Mouse (Mus musculus) layer of hippocampus, postnatal 14 days (tissue): Measurements from ENCODE around the gene Hs6st1. TPM values are rescaled to one million over a fixed set of nuclear protein-coding genes. Genes with fewer than 3 reads are reported as not detected.
"Not testable (repeated sequence)": the region's sequence is repeated elsewhere in the genome, so short reads cannot be mapped to it uniquely, and the experiment has no call there.

Source experiments
- DNase-seq, 2 experiments: peaks; one replicate each; pipeline ENCODE4 v3.0.0; 2021 to 2022; ENCODE audit warnings: low spot score in 2 of 2, mixed read lengths in 1 of 2
- long read RNA-seq, 2 experiments: library from polyadenylated mRNA; stranded (forward); transcript quantifications; one replicate each; pipeline ENCODE4 v2.0.0; 2021
- total RNA-seq, 2 experiments: library from RNA; stranded (reverse); gene quantifications; 2 replicates each; pipeline ENCODE4 v1.2.3; 2021

Gene Hs6st1
- 10 to 100 TPM; 44.3 to 49.6 TPM for total RNA-seq
- long read RNA-seq, experiment 1, transcript Hs6st1-201 (2 exons, 3,719 nt): minor isoform, 7 of 20 reads
- long read RNA-seq, experiment 1, transcript Hs6st1-202 (1 exons, 3,291 nt): major isoform, 8 of 20 reads
- long read RNA-seq, experiment 1, partial matches to known transcripts: 0 of 20 reads
- long read RNA-seq, experiment 1, other reads (novel, unspliced or antisense): 5 of 20 reads
- long read RNA-seq, experiment 2, transcript Hs6st1-202 (1 exons, 3,291 nt): minor isoform, 11 of 34 reads
- long read RNA-seq, experiment 2, transcript Hs6st1-201 (2 exons, 3,719 nt): major isoform, 16 of 34 reads
- long read RNA-seq, experiment 2, partial matches to known transcripts: 0 of 34 reads
- long read RNA-seq, experiment 2, other reads (novel, unspliced or antisense): 7 of 34 reads

GRCm38 (mm10) chr1:36068076-36068475 is at the start of gene Hs6st1:
Gene Hs6st1 (plus strand): TSS chr1:36068400.
- DNase-seq: peak; percentile 85 to 92

- DNase-seq: no peak
Measured at GRCm38 (mm10) chr1:36018617-36019016, 49.6 kb upstream of the Hs6st1 start.

- no peak for DNase-seq
Measured at GRCm38 (mm10) chr1:36019161-36019560, 49.0 kb upstream of the Hs6st1 start.

GRCm38 (mm10) chr1:36020315-36020714 is 47.9 kb upstream of the Hs6st1 start:
- no peak for DNase-seq

GRCm38 (mm10) chr1:36030421-36030821 is 37.8 kb upstream of the Hs6st1 start:
- DNase-seq: peak; percentile 67 to 77

GRCm38 (mm10) chr1:36038769-36039168 is 29.4 kb upstream of the Hs6st1 start:
- DNase-seq: no peak

GRCm38 (mm10) chr1:36042072-36042471 is 26.1 kb upstream of the Hs6st1 start:
- DNase-seq: no peak

- DNase-seq: not testable (repeated sequence)
Measured at GRCm38 (mm10) chr1:36043793-36044192, 24.4 kb upstream of the Hs6st1 start.

- no peak for DNase-seq
Measured at GRCm38 (mm10) chr1:36044288-36044687, 23.9 kb upstream of the Hs6st1 start.

GRCm38 (mm10) chr1:36052672-36053071 is 15.5 kb upstream of the Hs6st1 start:
- DNase-seq: no peak

GRCm38 (mm10) chr1:36053566-36053965 is 14.6 kb upstream of the Hs6st1 start:
- DNase-seq: no peak

- no peak for DNase-seq
Measured at GRCm38 (mm10) chr1:36054182-36054966, 13.8 kb upstream of the Hs6st1 start.

GRCm38 (mm10) chr1:36054967-36055357 is 13.2 kb upstream of the Hs6st1 start:
- DNase-seq: no peak

- no peak for DNase-seq
Measured at GRCm38 (mm10) chr1:36059351-36059750, 8.8 kb upstream of the Hs6st1 start.

GRCm38 (mm10) chr1:36059959-36060953 is 7.9 kb upstream of the Hs6st1 start:
- no peak for DNase-seq

- no peak for DNase-seq
Measured at GRCm38 (mm10) chr1:36061211-36061915, 6.8 kb upstream of the Hs6st1 start.

GRCm38 (mm10) chr1:36062088-36062805 is 6.0 kb upstream of the Hs6st1 start:
- no peak for DNase-seq

- DNase-seq: no peak
Measured at GRCm38 (mm10) chr1:36062826-36063640, 5.2 kb upstream of the Hs6st1 start.

- no peak for DNase-seq
Measured at GRCm38 (mm10) chr1:36063641-36063955, 4.6 kb upstream of the Hs6st1 start.
